Mouse (Mus musculus) liver, postnatal 0 days (tissue): ENCODE results near the gene Stx8. TPM values are rescaled to one million over a fixed set of nuclear protein-coding genes. Genes with fewer than 3 reads are reported as not detected.
A peak's percentile ranks its signal among the peaks of the same experiment; 100 is the strongest.

ENCODE experiments used
- ATAC-seq: fragments of 200-750 bp; cut with Nextera tagmentation; 2 replicates; pipeline ENCODE4 v1.8.0; 2017; ENCODE audit warnings: mild to moderate bottlenecking, moderate library complexity
- DNase-seq: peaks from one replicate; pipeline ENCODE4 v3.0.0-alpha.2; 2016
- H3K27ac ChIP-seq: fragments of 300-500 bp; sonication (generic); 2 replicates; pipeline ENCODE4 v1.5.1; 2014; ENCODE audit warnings: antibody characterized with exemption, moderate library complexity, mild to moderate bottlenecking, low read depth
- H3K27me3 ChIP-seq: fragments of 300-500 bp; sonication (generic); 2 replicates; pipeline ENCODE4 v1.6.1; 2014; ENCODE audit warnings: low read length, control low read depth, mixed read lengths; ENCODE audit not compliant: insufficient read depth
- H3K36me3 ChIP-seq: fragments of 300-500 bp; sonication (generic); replicated peaks from 2 replicates; pipeline ENCODE4 v1.6.1; 2014; ENCODE audit warnings: mild to moderate bottlenecking, control low read depth, low read length, moderate library complexity, mixed read lengths; ENCODE audit not compliant: insufficient read depth
- H3K4me1 ChIP-seq: fragments of 300-500 bp; sonication (generic); 2 replicates; pipeline ENCODE4 v1.6.1; 2014; ENCODE audit warnings: antibody characterized with exemption, mild to moderate bottlenecking, control low read depth; ENCODE audit not compliant: insufficient read depth
- H3K4me2 ChIP-seq: fragments of 300-500 bp; sonication (generic); 2 replicates; pipeline ENCODE4 v1.6.1; 2014; ENCODE audit warnings: low read depth, mild to moderate bottlenecking, low read length, moderate library complexity, mixed read lengths
- H3K4me3 ChIP-seq: fragments of 300-500 bp; sonication (generic); 2 replicates; pipeline ENCODE4 v1.5.1; 2014; ENCODE audit warnings: low read depth, low read length
- H3K9ac ChIP-seq: fragments of 300-500 bp; sonication (generic); replicated peaks from 2 replicates; pipeline ENCODE4 v1.6.1; 2014; ENCODE audit warnings: mild to moderate bottlenecking, moderate library complexity
- H3K9me3 ChIP-seq: fragments of 300-500 bp; sonication (generic); 2 replicates; pipeline ENCODE4 v1.6.1; 2016; ENCODE audit warnings: mild to moderate bottlenecking, control low read depth, low read length, mixed read lengths
- CTCF ChIP-seq: sonication (generic); IDR thresholded peaks from 2 replicates; pipeline ENCODE4 v1.5.1; 2016; ENCODE audit warnings: antibody characterized with exemption, low read depth
- EP300 ChIP-seq: IDR thresholded peaks from 2 replicates; pipeline ENCODE4 v1.6.1; 2016; ENCODE audit warnings: antibody characterized with exemption, low read depth, mild to moderate bottlenecking
- WGBS: fragments of 180-500 bp; shearing (Covaris S2); extraction: QIAGEN DNeasy Blood & Tissue Kit; methylation state at CpG from one replicate; pipeline ENCODE4 v1.1.7; 2014; ENCODE audit not compliant: insufficient replicate concordance; 5-methylcytosine and 5-hydroxymethylcytosine counted together
- polyA plus RNA-seq: library from polyadenylated mRNA; unstranded; fragments of >200 nt; fragmentation: Nextera tagmentation; extraction: Ambion mirVana; gene quantifications from 2 replicates; pipeline ENCODE4 v1.2.1, GENCODE M21; 2015

The Stx8 gene
- polyA plus RNA-seq, 1 experiment from 2014 or later, result 27.4 TPM

DNA sequence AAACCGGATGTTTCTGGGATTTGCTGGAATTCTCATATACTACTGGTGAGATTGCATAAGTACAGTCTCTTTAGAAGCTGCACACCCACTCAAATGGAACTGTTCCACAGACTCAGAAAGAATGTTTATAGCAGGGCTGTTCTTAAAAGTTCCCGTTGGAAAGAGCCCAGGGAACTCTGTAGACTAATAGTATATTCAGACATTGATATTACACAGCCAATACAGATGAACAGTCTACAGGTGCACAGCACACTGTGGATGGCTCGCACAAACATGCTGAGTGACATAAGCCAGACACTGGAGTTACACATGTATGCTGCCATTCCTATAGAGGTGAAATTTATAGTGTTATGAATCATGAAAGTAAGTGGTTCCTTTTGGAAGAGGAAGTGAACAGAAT lies 32.9 kb downstream of the Stx8 start:
- H3K9me3 ChIP-seq, result no peaks in the 10 kb centered on the region
- H3K27me3 ChIP-seq, result no peaks in the 10 kb centered on the region
- no peaks in the 10 kb centered on the region for H3K4me1 ChIP-seq
- H3K27ac ChIP-seq, result no peak overlapping the region
- peaks cover 2% of the 10 kb centered on the region; the same call in 1 of the 2 replicates for H3K36me3 ChIP-seq
- no peak for ATAC-seq
- TF ChIP-seq EP300 (no peak), CTCF (no peak)
- DNase-seq, result no peak
- no peak overlapping the region for H3K4me2 ChIP-seq
- H3K9ac ChIP-seq, result no peak overlapping the region
- no peak overlapping the region for H3K4me3 ChIP-seq
- 76% methylated on average over 3 of the region's 3 CpGs for WGBS

DNA sequence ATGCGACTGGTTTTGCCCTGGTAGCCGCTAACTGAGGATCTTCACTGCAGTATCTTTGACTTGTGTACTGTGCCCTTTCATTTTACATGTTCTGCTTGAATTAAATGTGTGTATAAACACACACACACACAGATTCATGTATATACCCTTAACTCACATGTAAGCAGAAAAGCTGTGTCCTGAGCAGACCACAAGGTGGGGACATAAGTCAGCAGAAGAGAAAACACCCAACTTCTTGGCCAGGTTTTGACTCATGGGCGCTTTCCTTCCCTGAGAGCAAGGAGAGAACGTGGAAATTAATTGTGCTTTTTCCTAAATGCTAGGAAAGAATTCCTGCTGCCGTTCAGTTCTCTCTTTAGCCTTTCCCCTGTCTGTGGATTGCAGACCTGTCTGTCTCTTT lies 33.6 kb downstream of the Stx8 start:
- TF ChIP-seq EP300, result no peak
- peak; percentile 33; the same call in 1 of the 2 replicates for TF ChIP-seq CTCF
- no peak overlapping the region for H3K27ac ChIP-seq

DNA sequence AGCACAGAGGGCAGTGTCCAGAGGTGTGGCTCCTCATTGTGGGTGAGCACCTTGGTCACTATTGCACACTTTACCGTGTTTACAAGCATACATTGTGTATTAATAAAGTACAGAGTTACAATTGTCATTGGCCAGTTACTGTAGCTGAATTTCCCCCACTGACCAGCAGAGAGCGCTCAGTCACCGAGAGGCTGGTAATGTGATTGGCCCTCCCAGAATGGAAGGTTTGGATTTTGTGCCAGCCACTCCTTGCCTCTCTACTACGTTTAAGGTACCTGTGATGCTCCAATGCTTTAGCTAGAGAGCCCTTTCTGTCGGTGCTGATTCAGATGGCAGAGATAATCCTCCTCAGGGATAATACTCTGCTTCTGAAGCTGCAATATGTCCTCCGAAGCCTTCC lies 38.2 kb downstream of the Stx8 start:
- H3K36me3 ChIP-seq, result no peaks in the 10 kb centered on the region

More for the DNA sequence above, 33.6 kb downstream of the Stx8 start:
- Histone ChIP-seq H3K4me1 (no peaks in the 10 kb centered on the region), H3K36me3 (peaks cover 2% of the 10 kb centered on the region; the same call in 1 of the 2 replicates), H3K27me3 (no peaks in the 10 kb centered on the region), H3K9ac (no peak overlapping the region), H3K9me3 (no peaks in the 10 kb centered on the region), H3K4me2 (no peak overlapping the region), H3K4me3 (no peak overlapping the region)
- 71% methylated on average over 5 of the region's 5 CpGs for WGBS
- ATAC-seq (no peak), DNase-seq (no peak)

DNA sequence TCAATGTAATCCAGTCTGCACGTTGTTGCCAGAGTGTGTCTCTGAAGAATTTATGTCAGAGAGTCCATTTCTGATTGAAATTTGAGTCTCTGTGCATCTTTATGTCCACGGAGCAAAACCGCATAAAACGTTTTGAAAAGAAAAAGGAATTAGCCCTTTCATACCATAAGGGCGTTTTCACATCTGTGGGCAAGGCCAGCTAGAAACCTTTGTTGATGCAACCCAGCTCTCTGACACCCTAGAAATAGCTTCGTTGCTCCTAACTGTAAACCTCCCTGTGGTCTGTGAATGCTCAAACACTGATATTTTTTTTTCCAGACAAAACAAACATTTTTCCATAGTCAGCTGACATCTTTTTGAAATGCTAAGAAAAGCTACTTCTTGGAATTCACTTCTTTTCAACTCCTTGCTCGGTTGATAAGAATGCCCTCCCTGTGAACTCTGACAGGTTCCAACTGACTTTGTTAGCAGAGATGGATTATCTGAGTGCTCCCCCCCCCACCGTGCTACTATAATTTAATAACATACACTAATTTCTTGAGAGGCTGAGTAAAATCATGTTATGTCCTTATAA lies 40.3 kb downstream of the Stx8 start:
- Histone ChIP-seq H3K36me3 (no peaks in the 10 kb centered on the region), H3K27ac (no peak overlapping the region), H3K4me1 (no peaks in the 10 kb centered on the region), H3K9me3 (no peaks in the 10 kb centered on the region), H3K9ac (no peak overlapping the region), H3K27me3 (no peaks in the 10 kb centered on the region), H3K4me2 (no peak overlapping the region), H3K4me3 (no peak overlapping the region)
- WGBS, result 61% methylated on average over 8 of the region's 8 CpGs
- no peak for TF ChIP-seq EP300
- no peak for TF ChIP-seq CTCF
- ATAC-seq (no peak), DNase-seq (no peak)

More for the DNA sequence above, 38.2 kb downstream of the Stx8 start:
- TF ChIP-seq CTCF (peak; percentile 86), EP300 (no peak)
- Histone ChIP-seq H3K27me3 (no peaks in the 10 kb centered on the region), H3K9me3 (no peaks in the 10 kb centered on the region), H3K9ac (no peak overlapping the region), H3K4me1 (no peaks in the 10 kb centered on the region), H3K27ac (no peak overlapping the region), H3K4me2 (no peak overlapping the region), H3K4me3 (no peak overlapping the region)
- ATAC-seq, result no peak
- peak; percentile 58 for DNase-seq
- WGBS, result 22% methylated on average over 6 of the region's 6 CpGs

DNA sequence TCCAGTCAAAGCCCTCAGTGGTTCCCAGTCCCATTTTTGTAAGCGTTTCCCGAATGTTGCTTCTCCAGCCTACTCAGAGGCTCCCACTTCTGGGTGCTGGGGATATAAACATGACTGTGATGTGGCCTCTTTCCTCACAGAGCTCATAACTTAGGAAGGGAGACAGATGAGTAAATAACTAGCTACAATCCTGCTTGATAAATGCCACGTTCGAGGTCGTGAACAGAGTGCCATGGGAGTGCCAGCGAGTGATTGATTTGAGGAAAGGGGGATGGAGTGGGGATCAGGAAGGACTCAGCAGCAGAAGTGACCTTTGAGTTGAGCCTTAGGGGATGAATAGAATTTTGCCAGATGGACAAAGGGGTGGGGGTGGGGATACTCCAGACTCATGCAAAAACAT lies 41.7 kb downstream of the Stx8 start:
- WGBS, result 70% methylated on average over 6 of the region's 6 CpGs
- H3K9ac ChIP-seq, result no peak overlapping the region
- no peak overlapping the region for H3K4me2 ChIP-seq
- H3K9me3 ChIP-seq, result no peaks in the 10 kb centered on the region
- ATAC-seq (no peak), DNase-seq (no peak)
- H3K4me1 ChIP-seq, result no peaks in the 10 kb centered on the region
- no peak overlapping the region for H3K27ac ChIP-seq
- H3K36me3 ChIP-seq, result no peaks in the 10 kb centered on the region
- no peaks in the 10 kb centered on the region for H3K27me3 ChIP-seq
- no peak overlapping the region for H3K4me3 ChIP-seq
- TF ChIP-seq EP300, result no peak
- no peak for TF ChIP-seq CTCF

DNA sequence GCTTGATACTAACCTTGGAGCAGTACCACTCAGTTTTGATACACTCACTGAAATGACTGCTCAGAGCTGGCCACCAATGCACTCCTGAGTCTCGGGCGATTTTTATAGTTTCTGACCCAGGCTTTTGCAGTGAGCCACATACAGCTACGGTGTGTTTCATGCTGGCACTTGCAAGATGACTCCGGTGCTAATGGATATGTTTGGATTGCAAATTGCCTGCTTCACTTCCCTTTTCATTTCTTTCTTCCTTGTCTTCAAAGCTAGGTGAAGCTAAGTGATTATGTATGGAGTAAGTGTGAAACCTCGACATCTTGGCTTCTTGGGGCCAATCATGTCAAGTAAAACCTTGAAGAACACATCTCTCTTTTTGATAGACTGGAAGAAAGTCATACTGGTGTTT lies 43.4 kb downstream of the Stx8 start:
- Histone ChIP-seq H3K4me3 (no peak overlapping the region), H3K4me1 (no peaks in the 10 kb centered on the region), H3K9me3 (no peaks in the 10 kb centered on the region), H3K9ac (no peak overlapping the region), H3K27ac (no peak overlapping the region), H3K36me3 (no peaks in the 10 kb centered on the region; the same call in 1 of the 2 replicates), H3K4me2 (no peak overlapping the region), H3K27me3 (no peaks in the 10 kb centered on the region)
- DNase-seq (no peak), ATAC-seq (no peak)
- 81% methylated on average over 5 of the region's 5 CpGs for WGBS
- TF ChIP-seq CTCF (no peak), EP300 (no peak)
